Mouse (Mus musculus): Measurements from ENCODE around the gene Aqp1. TPM values are rescaled to one million over a fixed set of nuclear protein-coding genes. Genes with fewer than 3 reads are reported as not detected.

The Aqp1 gene
- 0.43 and 0.60 TPM in 2 replicates for polyA plus RNA-seq (2011; ENCODE audit: insufficient read depth, insufficient read length, low read depth, missing spikeins)

- H3K9ac ChIP-seq (ENCODE audit: low read depth, poor library complexity, severe bottlenecking) = no peak within 1 kb of the TSS
- H3K27ac ChIP-seq (ENCODE audit: insufficient read depth, low read length) = no peak within 1 kb of the TSS
- no peaks in the 10 kb centered on the region for H3K27me3 ChIP-seq (ENCODE audit: control insufficient read depth, insufficient read depth, low read length, poor library complexity, severe bottlenecking)
- H3K4me1 ChIP-seq (ENCODE audit: control insufficient read depth, insufficient read depth, low read length) = no peaks in the 10 kb centered on the region
- H3K4me3 ChIP-seq (ENCODE audit: low read depth, low read length) = no peak within 1 kb of the TSS
- no peaks in the 10 kb centered on the region for H3K9me3 ChIP-seq (replicated peaks; ENCODE audit: control insufficient read depth, insufficient read depth, low read length, poor library complexity, severe bottlenecking)
- H3K36me3 ChIP-seq (ENCODE audit: control insufficient read depth, insufficient read depth, low read length, poor library complexity, severe bottlenecking) = no peaks in the 10 kb centered on the region
- TF ChIP-seq CTCF (IDR thresholded peaks at IDR 0.05; ENCODE audit: low read depth, low read length) (no peak), POLR2A (IDR thresholded peaks at IDR 0.05; ENCODE audit: insufficient read depth, low read length) (no peak), EP300 (IDR thresholded peaks at IDR 0.05; ENCODE audit: insufficient read depth, low read depth, low read length) (no peak)
Measured at GRCm38 (mm10) chr6:55335989-55336514, at the start of gene Aqp1. Gene Aqp1, plus strand, starts transcription at chr6:55336432.

DNA sequence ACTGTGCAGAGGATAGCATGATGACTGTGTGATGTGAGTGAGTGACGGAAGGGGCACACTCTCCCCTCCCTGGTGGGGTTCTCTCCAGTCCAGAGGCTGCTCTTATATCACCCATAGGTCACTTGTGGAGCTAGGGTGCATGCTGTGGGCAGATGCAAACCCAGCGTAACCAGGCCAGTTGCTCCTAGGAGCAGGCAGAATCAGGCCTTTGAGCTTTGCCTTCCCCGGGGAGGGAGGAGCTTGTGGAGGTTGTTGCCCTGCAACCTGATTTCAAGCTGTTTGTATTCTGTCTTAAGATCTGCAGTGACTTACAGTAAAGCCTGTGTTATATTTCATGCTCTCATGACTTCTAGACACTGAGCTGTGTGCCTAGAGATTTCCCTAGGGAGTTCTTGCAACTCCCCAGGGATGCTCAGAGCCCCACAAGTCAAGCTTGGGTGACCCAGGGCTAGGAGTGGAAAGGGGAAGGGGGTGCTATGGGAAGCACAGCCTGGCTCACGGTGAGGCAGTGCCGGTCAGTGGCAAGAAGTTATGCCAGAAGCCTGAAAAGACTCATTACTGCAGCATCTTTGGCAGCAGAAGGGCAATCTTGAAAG lies 48.1 kb upstream of the Aqp1 start:
- Histone ChIP-seq H3K27me3 (ENCODE audit: control insufficient read depth, insufficient read depth, low read length, poor library complexity, severe bottlenecking) (no peaks in the 10 kb centered on the region), H3K27ac (ENCODE audit: insufficient read depth, low read length) (no peak overlapping the region), H3K4me1 (ENCODE audit: control insufficient read depth, insufficient read depth, low read length) (no peaks in the 10 kb centered on the region), H3K36me3 (ENCODE audit: control insufficient read depth, insufficient read depth, low read length, poor library complexity, severe bottlenecking) (no peaks in the 10 kb centered on the region), H3K4me3 (ENCODE audit: low read depth, low read length) (no peak overlapping the region), H3K9me3 (replicated peaks; ENCODE audit: control insufficient read depth, insufficient read depth, low read length, poor library complexity, severe bottlenecking) (no peaks in the 10 kb centered on the region), H3K9ac (ENCODE audit: low read depth, poor library complexity, severe bottlenecking) (no peak overlapping the region)
- TF ChIP-seq CTCF (IDR thresholded peaks at IDR 0.05; ENCODE audit: low read depth, low read length) (no peak), POLR2A (IDR thresholded peaks at IDR 0.05; ENCODE audit: insufficient read depth, low read length) (no peak), EP300 (IDR thresholded peaks at IDR 0.05; ENCODE audit: insufficient read depth, low read depth, low read length) (no peak)

DNA sequence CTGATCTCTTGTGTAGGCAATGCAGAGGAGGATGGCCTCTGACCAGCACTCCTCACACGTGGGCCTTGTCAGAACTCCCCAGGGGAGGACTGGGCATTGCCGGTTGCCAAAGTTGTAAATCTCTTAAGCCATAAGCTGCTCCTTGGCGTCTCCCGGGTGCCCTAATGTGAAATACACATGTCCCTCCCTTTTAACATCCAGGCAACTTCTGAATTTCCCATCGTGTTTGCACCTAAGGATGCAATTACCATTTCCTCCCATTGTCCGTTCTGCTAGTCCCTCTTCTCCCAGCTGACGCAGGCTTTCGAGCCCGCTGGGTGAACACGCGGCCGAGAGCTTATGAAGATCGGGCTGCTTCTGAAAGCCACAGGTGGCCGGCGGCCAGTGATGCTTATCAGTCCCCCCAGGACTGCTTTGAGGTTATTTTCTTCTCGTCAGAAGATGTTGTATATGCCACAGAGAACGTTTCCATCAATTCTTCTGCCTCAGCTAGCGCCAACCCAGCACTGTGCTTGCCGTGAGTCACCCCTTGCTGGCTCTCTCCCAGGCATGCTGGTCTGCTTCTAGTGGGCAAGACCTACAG lies 41.6 kb upstream of the Aqp1 start:
- H3K27me3 ChIP-seq (ENCODE audit: control insufficient read depth, insufficient read depth, low read length, poor library complexity, severe bottlenecking) = no peaks in the 10 kb centered on the region
- no peak overlapping the region for H3K4me3 ChIP-seq (ENCODE audit: low read depth, low read length)
- H3K27ac ChIP-seq (ENCODE audit: insufficient read depth, low read length) = no peak overlapping the region
- no peak overlapping the region for H3K9ac ChIP-seq (ENCODE audit: low read depth, poor library complexity, severe bottlenecking)
- no peaks in the 10 kb centered on the region for H3K9me3 ChIP-seq (replicated peaks; ENCODE audit: control insufficient read depth, insufficient read depth, low read length, poor library complexity, severe bottlenecking)
- H3K4me1 ChIP-seq (ENCODE audit: control insufficient read depth, insufficient read depth, low read length) = no peaks in the 10 kb centered on the region
- H3K36me3 ChIP-seq (ENCODE audit: control insufficient read depth, insufficient read depth, low read length, poor library complexity, severe bottlenecking) = no peaks in the 10 kb centered on the region
- no peak for TF ChIP-seq POLR2A (IDR thresholded peaks at IDR 0.05; ENCODE audit: insufficient read depth, low read length)
- TF ChIP-seq EP300 (IDR thresholded peaks at IDR 0.05; ENCODE audit: insufficient read depth, low read depth, low read length) = no peak
- TF ChIP-seq CTCF (IDR thresholded peaks at IDR 0.05; ENCODE audit: low read depth, low read length) = no peak

GRCm38 (mm10) chr6:55295325-55295724 lies 40.9 kb upstream of the Aqp1 start:
- Histone ChIP-seq H3K9ac (ENCODE audit: low read depth, poor library complexity, severe bottlenecking) (no peak overlapping the region), H3K27me3 (ENCODE audit: control insufficient read depth, insufficient read depth, low read length, poor library complexity, severe bottlenecking) (no peaks in the 10 kb centered on the region), H3K36me3 (ENCODE audit: control insufficient read depth, insufficient read depth, low read length, poor library complexity, severe bottlenecking) (no peaks in the 10 kb centered on the region), H3K9me3 (replicated peaks; ENCODE audit: control insufficient read depth, insufficient read depth, low read length, poor library complexity, severe bottlenecking) (no peaks in the 10 kb centered on the region), H3K27ac (ENCODE audit: insufficient read depth, low read length) (no peak overlapping the region), H3K4me3 (ENCODE audit: low read depth, low read length) (no peak overlapping the region), H3K4me1 (ENCODE audit: control insufficient read depth, insufficient read depth, low read length) (no peaks in the 10 kb centered on the region)
- TF ChIP-seq EP300 (IDR thresholded peaks at IDR 0.05; ENCODE audit: insufficient read depth, low read depth, low read length) (no peak), CTCF (IDR thresholded peaks at IDR 0.05; ENCODE audit: low read depth, low read length) (no peak), POLR2A (IDR thresholded peaks at IDR 0.05; ENCODE audit: insufficient read depth, low read length) (no peak)

GRCm38 (mm10) chr6:55299482-55299881 lies 36.8 kb upstream of the Aqp1 start:
- Histone ChIP-seq H3K9me3 (replicated peaks; ENCODE audit: control insufficient read depth, insufficient read depth, low read length, poor library complexity, severe bottlenecking) (no peaks in the 10 kb centered on the region), H3K36me3 (ENCODE audit: control insufficient read depth, insufficient read depth, low read length, poor library complexity, severe bottlenecking) (no peaks in the 10 kb centered on the region), H3K27me3 (ENCODE audit: control insufficient read depth, insufficient read depth, low read length, poor library complexity, severe bottlenecking) (no peaks in the 10 kb centered on the region), H3K4me1 (ENCODE audit: control insufficient read depth, insufficient read depth, low read length) (no peaks in the 10 kb centered on the region), H3K27ac (ENCODE audit: insufficient read depth, low read length) (no peak overlapping the region), H3K4me3 (ENCODE audit: low read depth, low read length) (no peak overlapping the region), H3K9ac (ENCODE audit: low read depth, poor library complexity, severe bottlenecking) (no peak overlapping the region)
- TF ChIP-seq EP300 (IDR thresholded peaks at IDR 0.05; ENCODE audit: insufficient read depth, low read depth, low read length) = no peak
- TF ChIP-seq CTCF (IDR thresholded peaks at IDR 0.05; ENCODE audit: low read depth, low read length) = no peak
- no peak for TF ChIP-seq POLR2A (IDR thresholded peaks at IDR 0.05; ENCODE audit: insufficient read depth, low read length)

GRCm38 (mm10) chr6:55299917-55300316 lies 36.3 kb upstream of the Aqp1 start:
- no peaks in the 10 kb centered on the region for H3K36me3 ChIP-seq (ENCODE audit: control insufficient read depth, insufficient read depth, low read length, poor library complexity, severe bottlenecking)

More at GRCm38 (mm10) chr6:55299917-55300316, 36.3 kb upstream of the Aqp1 start:
- Histone ChIP-seq H3K4me1 (ENCODE audit: control insufficient read depth, insufficient read depth, low read length) (no peaks in the 10 kb centered on the region), H3K9me3 (replicated peaks; ENCODE audit: control insufficient read depth, insufficient read depth, low read length, poor library complexity, severe bottlenecking) (no peaks in the 10 kb centered on the region), H3K9ac (ENCODE audit: low read depth, poor library complexity, severe bottlenecking) (no peak overlapping the region), H3K27ac (ENCODE audit: insufficient read depth, low read length) (no peak overlapping the region), H3K4me3 (ENCODE audit: low read depth, low read length) (no peak overlapping the region), H3K27me3 (ENCODE audit: control insufficient read depth, insufficient read depth, low read length, poor library complexity, severe bottlenecking) (no peaks in the 10 kb centered on the region)
- no peak for TF ChIP-seq CTCF (IDR thresholded peaks at IDR 0.05; ENCODE audit: low read depth, low read length)

Measured in ES-Bruce4 (cell line).